Mouse (Mus musculus): Measurements from ENCODE around the gene Sgpp1.
"Not testable (repeated sequence)": the region's sequence is repeated elsewhere in the genome, so short reads cannot be mapped to it uniquely, and the experiment has no call there.

Gene Sgpp1

GRCm38 (mm10) chr12:75689003-75689402 is 46.5 kb downstream of the Sgpp1 start:
- in situ Hi-C loops (cut with MboI) = no loop called here

- in situ Hi-C loops (cut with MboI) = no loop called here
Observed at GRCm38 (mm10) chr12:75687314-75687713, 48.2 kb downstream of the Sgpp1 start.

GRCm38 (mm10) chr12:75684026-75684425 is 51.5 kb downstream of the Sgpp1 start:
- in situ Hi-C loops (cut with MboI) = not testable (repeated sequence)

- in situ Hi-C loops (cut with MboI) = no loop called here
Observed at GRCm38 (mm10) chr12:75683598-75683997, 51.9 kb downstream of the Sgpp1 start.

- in situ Hi-C loops (cut with MboI) = no loop called here
Observed at GRCm38 (mm10) chr12:75682842-75683241, 52.7 kb downstream of the Sgpp1 start.

GRCm38 (mm10) chr12:75681101-75681500 is 54.4 kb downstream of the Sgpp1 start:
- in situ Hi-C loops (cut with MboI) = no loop called here

- in situ Hi-C loops (cut with MboI) = no loop called here
Observed at GRCm38 (mm10) chr12:75678393-75678792, 57.1 kb downstream of the Sgpp1 start.

- in situ Hi-C loops (cut with MboI) = no loop called here
Observed at GRCm38 (mm10) chr12:75672630-75673029, 62.9 kb downstream of the Sgpp1 start.

- in situ Hi-C loops (cut with MboI) = no loop called here
Observed at GRCm38 (mm10) chr12:75671759-75672315, 63.7 kb downstream of the Sgpp1 start.

- in situ Hi-C loops (cut with MboI) = no loop called here
Observed at GRCm38 (mm10) chr12:75670611-75671010, 64.9 kb downstream of the Sgpp1 start.

GRCm38 (mm10) chr12:75669258-75670106 is 66.0 kb downstream of the Sgpp1 start, which contains the start of gene Wdr89:
Gene Wdr89, minus strand, starts transcription at chr12:75669537.
- in situ Hi-C loops (cut with MboI) = no loop called here

GRCm38 (mm10) chr12:75668916-75669257 is 66.6 kb downstream of the Sgpp1 start:
- in situ Hi-C loops (cut with MboI) = no loop called here

- in situ Hi-C loops (cut with MboI) = no loop called here
Observed at GRCm38 (mm10) chr12:75668221-75668620, 67.3 kb downstream of the Sgpp1 start.

GRCm38 (mm10) chr12:75666939-75667338 is 68.6 kb downstream of the Sgpp1 start:
- in situ Hi-C loops (cut with MboI) = no loop called here

GRCm38 (mm10) chr12:75664516-75664810 is 71.1 kb downstream of the Sgpp1 start:
- in situ Hi-C loops (cut with MboI) = no loop called here

Data from mature B cell (primary cell).